Mouse (Mus musculus) adrenal gland, postnatal 25 days (tissue): Measurements from ENCODE around the gene Cyp4a12b. TPM values are rescaled to one million over a fixed set of nuclear protein-coding genes. Genes with fewer than 3 reads are reported as not detected.
"Not testable (repeated sequence)": the region's sequence is repeated elsewhere in the genome, so short reads cannot be mapped to it uniquely, and the experiment has no call there.

Experiments used
- DNase-seq: peaks from one replicate; pipeline ENCODE4 v3.0.0; 2021; ENCODE audit warnings: mixed read lengths
- long read RNA-seq: library from polyadenylated mRNA; stranded (forward); transcript quantifications from one replicate; pipeline ENCODE4 v2.0.0, GENCODE M21; 2021
- total RNA-seq: library from RNA; stranded (reverse); gene quantifications from 2 replicates; pipeline ENCODE4 v1.2.3, GENCODE M21; 2021

Gene Cyp4a12b
- 0.38 TPM in 1 of 2 replicates, not detected in the other for total RNA-seq
- long read RNA-seq, transcript Cyp4a12b-201 (12 exons, 2,395 nt): major isoform, 57 of 69 reads
- long read RNA-seq, partial matches to known transcripts: 6 of 69 reads
- long read RNA-seq, other reads (novel, unspliced or antisense): 6 of 69 reads

GRCm38 (mm10) chr4:115411324-115411723, at the start of gene Cyp4a12b:
Cyp4a12b (plus strand) TSS chr4:115411624.
- not testable (repeated sequence) for DNase-seq

GRCm38 (mm10) chr4:115365624-115366023, 45.8 kb upstream of the Cyp4a12b start:
- not testable (repeated sequence) for DNase-seq

- DNase-seq: not testable (repeated sequence)
Measured at GRCm38 (mm10) chr4:115368067-115368466, 43.4 kb upstream of the Cyp4a12b start.

- not testable (repeated sequence) for DNase-seq
Measured at GRCm38 (mm10) chr4:115396256-115396655, 15.2 kb upstream of the Cyp4a12b start.

- DNase-seq: not testable (repeated sequence)
Measured at GRCm38 (mm10) chr4:115396950-115397349, 14.5 kb upstream of the Cyp4a12b start.

GRCm38 (mm10) chr4:115450577-115451137, 39.2 kb downstream of the Cyp4a12b start:
- no peak for DNase-seq

GRCm38 (mm10) chr4:115452304-115452703, 40.9 kb downstream of the Cyp4a12b start, which contains the start of gene Cyp4a30b:
Cyp4a30b (plus strand) TSS chr4:115452604.
- DNase-seq: no peak

- DNase-seq: not testable (repeated sequence)
Measured at GRCm38 (mm10) chr4:115473585-115473984, 62.2 kb downstream of the Cyp4a12b start.

- DNase-seq: not testable (repeated sequence)
Measured at GRCm38 (mm10) chr4:115476051-115476450, 64.6 kb downstream of the Cyp4a12b start.

GRCm38 (mm10) chr4:115481006-115481652, 69.7 kb downstream of the Cyp4a12b start:
- no peak for DNase-seq

Other genes with a start within 250 kb of the Cyp4a12b start
- not detected in 2 replicates for gene Cyp4a29, start 169.5 kb upstream of the Cyp4a12b start, total RNA-seq
- gene Cyp4a12a, start 112.6 kb upstream of the Cyp4a12b start, total RNA-seq: not detected in 2 replicates
- gene Cyp4a30b, start 41.0 kb downstream of the Cyp4a12b start, total RNA-seq: not detected in 2 replicates
- gene Cyp4a14, start 84.5 kb downstream of the Cyp4a12b start, total RNA-seq: 2.7 TPM in 1 of 2 replicates, not detected in the other
- 2.0 TPM in 1 of 2 replicates, not detected in the other for gene Cyp4a10, start 106.6 kb downstream of the Cyp4a12b start, total RNA-seq
- gene Cyp4a31, start 152.0 kb downstream of the Cyp4a12b start, total RNA-seq: 0.43 TPM in 1 of 2 replicates, not detected in the other
- 1.3 TPM in 1 of 2 replicates, not detected in the other for gene Cyp4a32, start 189.3 kb downstream of the Cyp4a12b start, total RNA-seq
- 22.6 and 30.8 TPM in 2 replicates for gene Cyp4b1, start 236.1 kb downstream of the Cyp4a12b start, total RNA-seq